Mouse (Mus musculus) retina, postnatal 1 day (tissue): Measurements from ENCODE around the gene Tbc1d25.
A peak's percentile ranks its signal among the peaks of the same experiment; 100 is the strongest.

Experiments
- DNase-seq: peaks from one replicate; pipeline ENCODE4 v3.0.0-alpha.2; 2012

Gene Tbc1d25

DNA sequence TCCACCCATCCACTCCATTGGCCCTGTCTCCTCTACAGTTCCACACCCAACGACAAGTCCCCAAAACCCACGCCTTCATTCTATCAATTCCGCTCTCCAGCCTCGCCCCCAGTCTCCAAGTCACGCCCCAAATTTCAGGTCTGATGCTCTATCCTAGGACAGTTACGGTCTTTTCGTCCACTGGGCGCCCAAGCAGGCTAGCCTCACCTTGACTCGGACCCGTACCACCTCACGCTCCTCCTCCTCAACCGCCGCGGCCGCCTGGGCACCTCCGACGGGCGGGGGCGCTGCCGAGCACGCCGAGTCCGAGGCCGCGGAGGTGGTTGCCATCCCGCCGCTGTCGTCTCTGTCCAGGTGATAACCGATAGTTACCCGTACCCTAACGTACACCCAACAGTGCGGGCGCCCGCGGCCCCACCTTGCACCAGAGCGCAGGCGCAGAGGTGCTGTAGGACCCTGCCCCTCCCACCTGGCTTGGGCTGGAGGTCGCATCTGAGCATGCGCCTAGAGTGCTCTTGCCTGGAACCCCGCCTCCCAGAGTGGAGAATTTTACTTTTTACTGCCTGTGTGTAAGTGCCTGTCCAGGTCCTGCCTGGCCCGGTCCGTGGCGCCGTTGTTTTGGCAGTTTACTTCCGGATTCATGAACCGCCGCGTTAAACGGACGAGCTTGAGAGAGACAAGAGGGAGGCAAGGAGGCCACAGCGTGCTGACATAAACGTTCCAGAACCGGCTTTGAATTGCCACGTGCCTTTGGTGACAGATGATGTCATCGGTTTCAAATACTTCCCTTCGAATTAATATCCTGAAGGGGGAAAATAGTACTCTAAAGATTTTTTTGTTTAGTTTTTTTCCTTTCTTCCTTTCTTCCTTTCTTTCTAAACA, at the start of gene Tbc1d25:
Gene Tbc1d25 (minus strand): TSS at position 678 of the 882 bp plus-strand sequence.
- DNase-seq = peak; percentile 88

DNA sequence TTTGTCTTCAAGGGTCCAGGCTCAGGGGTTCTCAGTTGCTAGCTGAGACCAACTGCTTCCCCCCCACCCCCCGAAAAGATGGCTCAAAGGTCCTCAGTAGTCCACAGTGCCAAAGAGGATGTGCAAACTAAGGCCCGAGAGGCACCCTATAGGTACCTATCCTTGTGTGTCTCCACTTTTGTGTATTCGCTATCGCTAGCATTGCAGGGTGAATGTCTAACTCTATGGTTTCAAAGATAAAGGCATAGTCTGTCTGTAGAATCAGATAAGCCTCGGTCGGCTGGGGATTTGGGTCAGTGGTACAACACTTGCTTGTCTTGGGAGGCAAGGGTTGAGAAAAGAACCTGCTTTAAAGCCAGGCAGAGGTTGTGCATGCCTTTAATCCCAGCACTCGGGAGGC, 47.5 kb upstream of the Tbc1d25 start:
- DNase-seq = no peak

DNA sequence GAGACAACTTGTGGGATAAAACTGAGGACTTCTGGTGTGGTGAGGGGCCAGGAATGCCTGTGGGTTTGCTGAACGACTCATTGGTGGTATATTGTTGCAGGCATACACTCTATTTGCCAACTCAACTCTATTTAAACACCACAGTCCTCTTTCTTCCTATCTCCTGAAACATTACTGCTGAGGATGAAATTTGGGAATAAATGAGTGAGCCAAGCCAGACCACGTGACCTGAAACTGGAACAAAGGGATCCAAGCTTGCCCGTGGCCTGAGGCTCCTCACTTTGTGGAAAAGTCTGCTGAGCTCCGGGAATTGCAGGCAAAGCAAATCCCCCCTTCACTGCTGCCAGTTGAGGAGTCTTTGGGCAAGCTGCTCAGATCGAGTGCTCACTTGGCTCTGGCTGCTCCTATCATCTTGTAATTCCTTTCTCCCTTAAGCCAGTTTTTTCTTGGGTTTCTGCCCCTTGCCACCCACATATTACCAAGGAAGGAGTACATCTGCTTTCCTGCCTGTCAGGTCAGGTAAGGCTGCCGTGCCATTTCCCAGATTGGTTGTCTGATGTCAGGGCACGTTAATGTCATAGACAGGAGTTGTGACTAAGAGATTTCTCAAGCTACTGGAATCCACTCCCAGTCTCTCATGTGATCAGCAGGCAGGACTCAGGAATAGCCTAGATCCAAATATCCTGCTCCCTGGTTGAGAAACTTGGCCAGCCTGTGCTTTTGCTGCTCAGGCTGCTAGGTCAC, 46.9 kb upstream of the Tbc1d25 start:
- no peak for DNase-seq

DNA sequence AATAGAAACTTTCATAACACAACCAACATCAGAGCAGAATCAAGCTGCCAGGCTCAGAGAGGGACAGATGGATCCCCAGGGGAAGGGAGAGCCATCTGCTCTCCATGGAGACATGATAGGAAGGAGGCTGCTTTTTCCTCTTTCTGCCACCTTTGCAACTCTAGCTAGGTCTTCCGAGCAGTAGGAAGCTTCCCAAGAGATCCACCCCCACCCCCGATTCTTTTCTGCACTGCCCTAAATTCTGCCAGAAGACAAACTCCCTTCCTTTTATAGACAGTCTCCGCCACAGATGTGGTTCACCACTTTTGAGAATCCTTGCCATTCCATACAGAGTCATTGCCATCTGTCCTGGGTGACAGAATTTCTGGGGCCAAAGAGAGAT, 46.3 kb upstream of the Tbc1d25 start:
- DNase-seq = no peak

DNA sequence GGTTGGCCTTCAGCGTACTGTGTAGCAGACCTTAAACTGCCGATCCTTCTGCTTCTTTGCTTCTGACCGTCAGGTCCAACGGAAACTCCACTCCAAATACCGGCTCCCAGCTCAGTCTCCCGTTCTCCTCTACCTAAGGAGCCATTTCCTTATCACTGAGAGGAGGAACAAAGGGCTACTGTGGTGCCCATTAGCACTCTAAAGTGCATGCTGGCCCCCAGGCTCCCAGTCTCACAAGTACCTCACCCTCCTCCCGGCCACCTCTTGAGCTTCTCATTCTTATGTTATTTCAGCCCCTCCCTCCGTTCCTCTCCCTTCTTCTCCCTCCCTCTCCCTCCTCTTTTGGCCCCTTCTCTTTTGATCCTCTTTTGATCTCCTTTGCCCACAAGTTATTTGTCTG, 43.7 kb upstream of the Tbc1d25 start:
- no peak for DNase-seq

DNA sequence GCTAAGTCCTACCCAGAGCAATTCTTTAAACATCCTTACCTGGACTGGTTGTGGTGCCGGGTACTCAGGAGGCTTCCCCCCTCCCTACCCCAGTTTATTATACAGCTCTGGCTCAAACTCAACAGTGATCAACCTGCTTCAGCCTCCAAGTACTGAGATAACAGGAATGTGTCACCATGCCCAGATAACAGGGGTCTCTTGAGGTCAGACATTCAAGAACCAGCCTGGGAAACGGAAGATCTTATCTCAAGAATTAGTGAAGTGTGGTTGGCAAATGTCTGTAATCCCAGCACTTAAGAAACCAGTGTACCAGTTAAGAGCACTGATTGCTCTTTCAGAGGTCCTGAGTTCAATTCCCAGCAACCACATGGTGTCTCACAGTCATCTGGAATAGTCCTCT, 42.1 kb upstream of the Tbc1d25 start:
- DNase-seq = no peak

DNA sequence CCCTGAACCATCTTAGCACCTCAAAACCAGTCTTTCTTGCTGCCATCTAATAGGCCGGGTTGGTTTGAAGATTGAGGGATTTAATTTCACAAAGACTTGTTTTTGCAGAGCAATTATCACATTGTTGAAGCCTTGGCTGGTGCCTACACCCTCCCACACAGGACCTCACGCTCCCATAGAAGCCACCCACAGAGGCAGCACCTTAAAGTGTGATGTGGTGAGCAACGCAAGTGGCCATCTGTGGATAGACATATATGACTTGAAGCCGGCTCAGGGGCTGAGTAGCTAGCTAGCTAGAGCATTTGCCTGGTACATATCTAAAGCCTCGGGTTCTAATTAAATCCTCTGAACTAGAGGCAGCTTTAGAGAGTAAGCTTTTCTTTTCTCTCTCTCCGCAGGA, 41.4 kb upstream of the Tbc1d25 start:
- no peak for DNase-seq

DNA sequence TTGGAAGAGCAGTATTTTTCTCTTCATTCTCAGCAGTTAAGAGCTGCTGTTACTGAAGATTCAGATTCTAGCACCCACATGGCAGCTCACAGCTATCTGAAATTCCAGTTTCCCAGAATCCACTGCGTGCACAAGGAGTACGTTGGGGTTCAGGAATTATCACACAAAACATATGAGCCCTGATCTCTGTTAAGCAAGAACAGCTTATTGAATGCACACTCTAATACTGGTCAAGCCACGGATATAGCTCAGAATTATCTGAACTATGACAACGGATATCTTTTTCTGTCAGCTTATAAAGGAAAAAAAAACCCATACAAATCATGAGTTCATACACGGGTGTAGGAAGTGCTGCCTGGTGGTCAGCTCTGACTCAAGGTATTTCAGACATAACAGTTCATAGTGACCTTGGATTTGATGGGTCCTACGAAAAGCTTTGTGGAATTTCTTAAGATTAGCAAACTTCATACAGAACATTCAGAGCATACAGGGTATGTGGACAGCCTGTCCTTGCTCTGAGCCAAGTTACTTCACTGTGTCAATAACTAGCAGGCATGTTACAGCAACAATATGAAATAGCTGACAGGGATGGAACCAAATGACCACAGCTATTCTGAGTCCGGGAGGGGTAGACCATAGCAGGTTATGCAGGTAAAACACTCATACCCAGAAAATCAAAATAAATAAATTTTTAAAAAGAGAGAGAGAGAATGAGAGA, 35.7 kb upstream of the Tbc1d25 start:
- no peak for DNase-seq

DNA sequence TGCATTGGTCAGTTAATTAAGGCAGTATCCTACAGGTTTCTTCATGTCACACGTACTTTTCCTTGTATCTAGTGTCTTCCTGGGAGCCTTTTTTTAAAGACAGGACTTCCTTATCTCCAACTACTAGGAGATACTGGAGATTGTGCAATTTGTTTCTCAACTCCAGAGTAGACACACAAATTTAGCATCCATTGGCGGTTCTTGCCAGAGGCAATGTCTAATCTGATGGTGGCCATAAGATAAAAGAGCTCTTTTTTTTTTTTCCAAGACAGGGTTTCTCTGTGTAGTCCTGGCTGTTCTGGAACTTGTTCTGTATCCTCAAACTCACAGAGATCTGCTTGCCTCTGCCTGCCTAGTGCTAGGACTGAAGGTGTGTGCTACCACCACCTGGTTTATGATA, 33.7 kb upstream of the Tbc1d25 start:
- DNase-seq = no peak

DNA sequence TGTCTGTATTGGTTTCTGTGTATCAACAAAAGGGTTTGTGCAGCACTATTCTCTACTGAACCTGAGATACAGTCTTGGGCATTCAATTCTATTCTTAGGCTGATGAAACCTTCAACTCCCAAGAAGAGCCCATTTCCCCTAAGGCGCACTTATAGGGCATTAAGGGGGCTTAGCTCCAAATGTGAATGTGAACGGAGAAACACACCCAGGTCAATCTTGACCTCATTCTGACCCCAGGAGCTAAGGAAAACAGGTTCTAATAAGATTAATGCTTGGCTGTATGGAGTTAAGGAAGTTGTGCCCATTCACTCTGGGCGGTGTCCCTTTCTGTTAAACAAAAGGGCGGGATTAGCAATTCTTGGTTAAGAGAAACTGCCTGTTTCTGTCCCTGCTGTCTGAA, 31.2 kb upstream of the Tbc1d25 start:
- peak; percentile 26 for DNase-seq

DNA sequence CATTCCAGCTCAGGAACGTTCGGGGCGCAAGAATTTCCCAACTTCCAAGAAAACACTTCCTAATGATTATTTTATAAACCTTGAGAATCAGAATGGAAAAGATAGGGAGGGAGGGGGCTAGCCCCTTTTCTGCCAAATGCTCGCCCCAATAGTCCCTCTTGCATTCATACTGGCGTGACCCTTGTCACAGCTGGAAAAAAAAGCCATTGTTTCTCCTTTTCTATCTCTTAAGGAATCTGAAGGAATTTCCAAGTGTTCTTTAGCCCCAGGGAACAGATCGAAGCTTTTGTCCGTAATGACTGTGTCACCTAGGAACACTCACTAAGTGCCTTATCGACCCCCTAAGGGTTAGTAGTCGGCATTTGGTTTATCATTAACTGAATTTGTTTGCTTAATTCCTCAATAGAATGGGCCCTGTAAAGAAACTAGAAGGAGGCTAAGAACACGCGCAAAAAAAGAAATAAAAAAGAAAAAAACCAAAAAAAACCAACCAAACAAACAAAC, 30.8 kb upstream of the Tbc1d25 start:
- no peak for DNase-seq

DNA sequence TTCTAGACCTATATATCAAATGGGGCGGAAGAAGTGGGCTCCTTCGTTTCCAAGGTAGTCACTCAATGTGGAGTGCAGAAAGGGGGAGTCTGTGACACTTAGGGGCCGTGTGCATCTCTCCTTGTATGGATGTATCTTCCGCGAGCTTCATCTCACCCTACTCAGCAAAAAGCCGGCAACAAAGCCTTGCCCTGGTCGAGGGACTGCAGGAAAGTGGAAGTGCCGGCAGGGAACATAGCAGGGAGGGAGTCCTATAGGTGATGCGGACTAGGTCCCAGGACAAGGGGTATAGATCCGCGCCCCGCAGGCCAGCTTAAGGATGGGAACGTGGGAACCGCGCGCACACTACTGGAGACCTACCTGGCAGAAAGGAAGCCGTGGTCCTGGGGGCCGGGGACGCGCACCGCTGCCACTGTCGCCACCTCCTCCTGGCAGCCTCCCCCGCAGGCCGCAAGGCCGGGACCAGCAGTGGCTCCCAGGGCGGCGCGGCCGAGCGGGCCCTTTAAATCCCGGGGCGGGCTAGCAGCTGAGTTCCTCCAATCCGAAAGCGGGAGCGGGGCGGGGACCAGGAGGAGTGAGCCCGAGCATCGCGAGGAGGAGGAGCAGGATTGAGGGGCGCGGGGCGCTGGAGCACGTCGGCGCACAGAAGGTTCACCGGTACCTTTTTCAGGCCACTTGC, 30.2 kb upstream of the Tbc1d25 start, which contains the start of gene Porcn:
Gene Porcn (minus strand): TSS at position 511 of the 679 bp plus-strand sequence.
- DNase-seq = peak; percentile 87

DNA sequence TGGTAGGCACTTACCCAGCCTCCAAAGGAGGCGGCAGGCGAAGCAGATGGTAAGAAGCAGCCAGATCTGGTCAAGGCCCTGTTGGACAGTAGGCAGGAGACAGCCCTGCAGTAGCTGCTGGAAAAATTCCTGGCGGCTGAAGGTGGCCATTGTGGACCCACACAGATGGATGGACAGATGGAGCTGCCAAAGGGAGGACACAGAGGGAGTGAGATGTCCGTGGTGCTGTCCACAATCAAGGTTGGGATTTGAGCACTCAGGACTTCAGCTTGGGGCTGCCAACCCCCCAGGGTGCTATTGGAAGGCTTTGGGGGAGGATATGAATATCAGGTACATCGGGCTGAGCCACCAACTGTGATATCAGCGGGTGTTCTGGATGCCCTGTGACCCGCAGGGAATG, 29.6 kb upstream of the Tbc1d25 start:
- DNase-seq = no peak

DNA sequence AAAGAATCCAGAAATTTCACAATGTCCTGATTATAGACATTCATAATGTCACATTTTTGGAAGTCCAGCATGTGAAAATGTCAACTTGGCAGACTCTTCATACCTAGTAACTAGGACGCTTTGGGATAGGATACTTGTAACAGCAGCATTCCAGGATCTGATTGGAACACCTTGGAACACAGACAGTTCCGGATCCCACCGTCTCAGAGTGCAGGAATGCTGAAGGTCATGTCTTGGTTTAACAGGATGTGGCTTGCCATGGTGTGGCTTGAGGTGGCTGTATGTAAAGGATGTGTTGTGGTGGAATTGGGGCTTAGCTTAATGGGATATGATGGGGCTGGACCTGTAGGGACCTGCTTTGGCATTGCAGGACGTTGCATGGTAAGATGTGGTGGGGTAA, 29.1 kb upstream of the Tbc1d25 start:
- DNase-seq = no peak

DNA sequence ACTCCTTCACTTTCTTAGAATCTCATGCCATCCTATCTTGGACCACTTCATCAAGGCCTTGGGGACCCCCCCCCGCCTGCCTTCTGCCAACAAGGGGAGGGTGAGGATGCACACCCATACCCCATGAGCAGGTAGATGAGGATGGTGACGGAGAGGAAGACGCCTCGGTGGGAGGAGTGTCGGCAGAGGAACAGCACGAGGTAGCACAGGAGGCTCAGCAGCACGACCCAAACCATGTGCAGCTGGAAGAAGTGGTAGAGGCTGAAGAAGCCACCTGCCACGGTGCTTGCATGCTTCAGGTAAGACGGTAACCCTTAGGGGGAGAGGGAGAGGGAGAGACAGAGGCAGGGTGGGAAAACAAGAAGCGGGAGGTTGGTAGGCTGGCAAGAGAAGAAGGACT, 28.1 kb upstream of the Tbc1d25 start:
- no peak for DNase-seq

DNA sequence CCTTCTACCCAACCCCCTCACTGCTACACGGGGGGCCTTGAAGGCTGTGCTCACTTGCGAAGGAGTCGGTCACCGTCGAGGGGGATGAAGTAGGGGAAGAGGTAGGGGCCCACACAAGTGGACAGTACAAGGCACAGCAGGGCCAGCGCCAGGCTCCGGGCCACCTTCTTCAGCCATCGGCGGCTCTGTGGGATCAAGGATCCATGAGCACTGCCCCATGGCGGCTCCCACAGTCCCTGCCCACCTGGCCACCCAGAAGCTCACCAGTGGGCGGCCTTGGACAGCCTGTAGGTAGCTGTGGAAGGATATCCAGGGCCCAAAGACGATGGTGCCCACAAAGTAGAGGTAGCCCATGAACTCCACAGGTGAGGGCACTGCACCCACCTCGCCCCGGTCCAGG, 27.1 kb upstream of the Tbc1d25 start:
- DNase-seq = no peak

DNA sequence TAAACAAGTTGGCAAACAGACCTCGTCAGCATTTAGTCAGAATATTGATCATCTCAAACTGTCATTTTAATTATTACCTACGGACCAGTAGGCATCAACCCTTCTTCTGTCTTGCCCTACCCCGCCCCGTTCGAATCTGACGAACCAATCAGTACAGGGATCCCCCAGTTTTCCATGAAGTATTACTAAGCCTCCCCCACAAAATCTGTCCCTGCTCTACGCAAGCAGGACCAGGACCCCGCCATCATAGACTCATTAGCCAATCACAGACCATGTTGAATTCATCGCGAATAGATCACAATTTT, 17.4 kb upstream of the Tbc1d25 start, which contains the start of gene Ebp:
Gene Ebp (minus strand): TSS at position 94 of the 305 bp plus-strand sequence.
- DNase-seq = peak; percentile 38

DNA sequence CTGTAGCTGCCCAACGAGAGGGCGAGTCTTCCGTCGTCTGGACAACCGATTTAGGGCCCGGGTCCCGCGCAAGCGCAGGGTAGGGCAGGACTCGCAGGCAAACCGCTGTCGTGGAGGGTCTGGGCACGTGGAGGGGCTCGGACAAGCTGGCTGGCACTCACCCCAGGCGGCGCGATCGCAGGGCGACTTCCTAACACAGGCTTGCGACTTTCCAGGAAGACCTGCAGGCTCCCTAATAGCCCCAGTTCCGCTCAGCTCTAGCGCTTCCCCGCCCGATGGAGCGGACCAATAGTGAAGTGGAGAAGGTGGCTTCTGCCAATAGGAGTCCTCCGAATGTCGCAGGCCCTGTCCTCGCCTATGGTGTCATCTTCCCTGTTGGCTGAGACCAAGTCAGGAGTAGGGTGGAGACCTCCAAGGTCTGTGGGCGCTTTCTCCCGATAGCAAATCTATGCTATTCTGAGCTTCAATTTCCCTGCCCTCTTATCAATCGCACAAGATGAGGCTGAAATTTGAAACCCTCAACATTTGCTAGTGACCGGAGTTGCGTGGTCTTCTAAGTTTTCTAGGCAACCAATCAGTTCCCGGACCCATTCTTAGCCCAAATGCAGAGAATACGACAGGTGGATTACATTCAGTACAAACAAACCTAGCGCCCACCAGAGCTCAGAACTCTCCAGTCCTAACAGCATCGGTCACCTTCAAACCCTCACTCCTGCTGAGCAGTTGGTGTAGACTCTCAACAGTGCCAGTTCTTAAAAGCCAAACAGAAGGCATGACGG, 16.8 kb upstream of the Tbc1d25 start:
- DNase-seq = peak; percentile 92

DNA sequence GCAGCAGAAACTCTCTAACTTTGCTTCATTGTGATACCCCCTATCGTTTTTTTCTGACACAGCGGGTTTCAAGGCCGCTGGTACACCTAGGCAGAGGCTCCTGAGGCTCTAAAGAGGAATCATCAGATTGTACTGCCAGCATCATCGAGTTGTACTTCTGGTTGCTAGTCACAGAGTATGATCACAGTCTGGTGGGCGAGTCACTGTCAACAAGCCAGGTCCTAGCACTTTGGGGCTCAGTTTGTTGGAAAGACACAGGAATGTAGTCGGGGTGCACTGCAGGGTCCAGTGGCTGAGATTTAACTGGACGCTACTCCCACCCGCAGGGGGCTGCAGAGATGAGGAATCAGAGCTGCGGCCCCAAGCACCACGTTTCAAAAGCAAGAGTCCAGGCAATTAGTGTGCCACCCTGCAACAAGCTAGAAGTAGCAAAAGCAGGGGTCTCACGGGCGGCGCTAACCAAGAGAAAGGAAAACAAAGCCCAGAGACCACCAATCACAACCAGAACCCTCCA, 16.2 kb upstream of the Tbc1d25 start:
- no peak for DNase-seq

DNA sequence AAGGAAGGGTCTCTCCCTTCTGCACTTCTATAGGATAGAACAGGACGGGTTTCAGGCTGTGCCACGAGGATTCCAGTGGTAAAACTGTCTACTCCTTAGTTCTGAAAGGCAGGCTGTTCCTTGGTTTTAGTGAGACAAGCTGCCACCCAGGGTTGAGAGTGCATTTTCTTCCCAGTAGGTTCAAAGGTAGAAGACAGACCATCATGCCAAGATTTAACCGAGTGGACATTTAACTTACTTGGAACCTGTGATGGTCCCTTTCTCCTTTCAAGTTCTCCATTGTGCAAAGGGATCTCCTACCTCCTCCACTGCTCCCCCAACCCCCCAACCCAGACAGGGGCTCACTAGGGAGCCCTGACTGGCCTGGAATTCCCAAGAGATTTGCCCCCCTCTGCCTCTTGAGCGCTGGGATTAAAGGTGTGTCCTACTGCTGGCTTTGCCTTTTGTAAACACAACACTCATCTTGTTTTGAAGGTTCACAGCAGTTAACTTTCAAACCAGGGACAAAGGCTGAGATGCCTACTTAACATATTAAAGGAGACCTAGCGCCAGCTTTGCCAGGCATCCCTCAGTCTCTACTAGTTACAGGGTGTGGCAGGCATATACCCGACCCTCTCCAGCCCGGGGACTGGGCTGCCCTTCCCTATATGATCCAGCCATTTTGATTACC, 7.0 kb upstream of the Tbc1d25 start:
- no peak for DNase-seq

DNA sequence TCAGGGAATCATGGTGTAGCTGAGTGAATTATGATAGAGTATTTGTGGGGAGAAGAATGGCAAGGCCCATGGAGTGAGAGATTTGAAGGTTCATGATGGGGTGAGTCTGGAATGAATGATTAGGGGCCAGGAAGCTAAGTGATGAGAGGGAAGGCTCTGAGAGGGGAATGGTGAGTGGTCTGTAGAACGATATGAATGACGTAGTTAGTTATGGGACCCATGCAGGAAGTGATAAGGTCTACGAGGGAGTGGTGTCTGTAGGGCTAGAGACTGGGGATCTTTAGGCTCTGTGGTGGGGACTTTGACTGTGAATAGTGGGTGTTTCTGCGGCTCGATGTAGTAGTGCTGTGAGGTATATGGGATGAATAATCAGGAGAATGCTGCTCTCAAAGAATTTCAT, 3.7 kb upstream of the Tbc1d25 start:
- DNase-seq = no peak
